Mouse (Mus musculus): ENCODE measurements around the gene Pde11a. TPM values are rescaled to one million over a fixed set of nuclear protein-coding genes. Genes with fewer than 3 reads are reported as not detected.

Pde11a gene
- polyA plus RNA-seq, 1 experiment from 2014 or later, result 0.89 TPM

DNA sequence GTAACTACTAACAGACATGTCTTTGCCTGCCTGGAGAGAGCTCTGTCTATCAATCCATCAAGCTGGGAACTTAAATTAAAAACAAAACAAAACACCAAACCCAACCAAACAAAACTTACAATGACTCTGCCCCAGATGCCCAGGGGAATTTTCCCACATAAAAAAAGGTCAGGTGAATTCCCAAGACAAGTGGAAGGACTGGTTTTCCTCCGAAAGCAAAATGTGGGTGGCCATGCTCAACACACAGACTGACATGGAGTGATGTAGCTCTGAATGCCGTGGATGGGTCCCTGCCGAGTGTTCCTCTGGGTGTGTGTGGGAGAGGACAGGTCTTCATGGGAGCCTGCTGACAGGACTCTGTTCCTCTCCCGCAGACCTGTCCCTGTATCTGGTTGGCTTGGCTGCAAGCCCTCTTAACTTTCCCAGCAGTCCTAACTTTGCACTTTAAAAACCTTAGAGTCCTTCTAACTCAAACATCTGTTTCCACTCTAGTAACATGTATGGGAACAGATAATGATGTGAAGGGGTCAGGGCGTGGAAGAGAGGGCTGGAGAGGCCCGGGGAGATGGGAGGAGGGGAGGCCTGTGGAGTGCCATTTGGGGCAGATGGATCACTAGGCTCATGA is 346.9 kb downstream of the Pde11a start:
- Histone ChIP-seq H3K4me2 (ENCODE audit: low read length) (no peak overlapping the region), H3K9me3 (replicated peaks; ENCODE audit: low read length) (no peaks in the 10 kb centered on the region), H3K9ac (ENCODE audit: low read depth, low read length) (no peak overlapping the region), H3K36me3 (ENCODE audit: insufficient read depth, low read length) (no peaks in the 10 kb centered on the region), H3K27ac (no peak overlapping the region), H3K4me1 (replicated peaks; ENCODE audit: insufficient read depth, low read length) (no peaks in the 10 kb centered on the region; the same call in 1 of the 2 replicates), H3K4me3 (replicated peaks; ENCODE audit: low read depth, low read length) (no peak overlapping the region), H3K27me3 (ENCODE audit: insufficient read depth, low read length) (no peaks in the 10 kb centered on the region)
- DNase-seq (ENCODE audit: low spot score), result no peak
- WGBS, result 36% methylated on average over 6 of the region's 6 CpGs
- ATAC-seq (replicated peaks; ENCODE audit: low FRiP score, low read depth), result no peak
- TF ChIP-seq CTCF (IDR thresholded peaks at IDR 0.05; ENCODE audit: low read depth), result no peak

DNA sequence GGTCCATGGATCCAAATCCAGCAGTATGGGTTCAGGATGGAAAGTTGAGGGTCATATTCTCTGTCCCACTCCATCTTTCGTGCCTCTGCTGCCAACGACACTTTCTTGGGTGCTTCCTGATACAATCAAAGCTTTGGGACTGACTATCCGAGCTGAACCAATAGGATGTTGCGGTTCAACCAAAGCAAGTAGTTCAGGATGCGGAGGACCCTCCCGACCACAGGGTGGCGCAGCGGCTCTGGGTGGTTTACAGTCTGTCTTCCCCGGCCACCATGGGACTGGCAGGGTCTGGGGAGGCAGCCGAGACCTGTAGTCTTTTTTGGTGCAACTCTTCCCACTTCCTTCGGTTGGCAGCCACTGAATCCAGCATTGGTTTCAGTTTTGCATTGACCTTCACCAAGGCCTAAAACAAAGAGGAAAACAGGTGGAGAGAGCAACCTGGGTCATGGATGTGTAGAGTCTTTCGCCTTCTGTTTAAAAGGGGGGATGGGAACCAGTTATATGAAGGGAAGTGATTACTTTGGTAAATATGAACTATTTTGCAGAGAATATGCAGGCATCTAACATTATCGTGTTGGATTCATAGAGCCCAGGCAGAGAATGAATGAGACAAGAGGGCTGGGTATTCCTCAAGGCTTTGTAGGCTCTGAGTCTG is 347.6 kb downstream of the Pde11a start:
- Histone ChIP-seq H3K4me2 (ENCODE audit: low read length) (no peak overlapping the region), H3K4me3 (replicated peaks; ENCODE audit: low read depth, low read length) (no peak overlapping the region), H3K36me3 (ENCODE audit: insufficient read depth, low read length) (no peaks in the 10 kb centered on the region), H3K27me3 (ENCODE audit: insufficient read depth, low read length) (no peaks in the 10 kb centered on the region), H3K9ac (ENCODE audit: low read depth, low read length) (no peak overlapping the region), H3K9me3 (replicated peaks; ENCODE audit: low read length) (no peaks in the 10 kb centered on the region), H3K4me1 (replicated peaks; ENCODE audit: insufficient read depth, low read length) (no peaks in the 10 kb centered on the region; the same call in 1 of the 2 replicates), H3K27ac (no peak overlapping the region)
- DNase-seq (ENCODE audit: low spot score) (peak; percentile 75), ATAC-seq (replicated peaks; ENCODE audit: low FRiP score, low read depth) (peak; percentile 43; the same call in 1 of the 2 replicates)
- TF ChIP-seq CTCF (IDR thresholded peaks at IDR 0.05; ENCODE audit: low read depth), result peak; percentile 79
- 62% methylated on average over 13 of the region's 13 CpGs for WGBS

DNA sequence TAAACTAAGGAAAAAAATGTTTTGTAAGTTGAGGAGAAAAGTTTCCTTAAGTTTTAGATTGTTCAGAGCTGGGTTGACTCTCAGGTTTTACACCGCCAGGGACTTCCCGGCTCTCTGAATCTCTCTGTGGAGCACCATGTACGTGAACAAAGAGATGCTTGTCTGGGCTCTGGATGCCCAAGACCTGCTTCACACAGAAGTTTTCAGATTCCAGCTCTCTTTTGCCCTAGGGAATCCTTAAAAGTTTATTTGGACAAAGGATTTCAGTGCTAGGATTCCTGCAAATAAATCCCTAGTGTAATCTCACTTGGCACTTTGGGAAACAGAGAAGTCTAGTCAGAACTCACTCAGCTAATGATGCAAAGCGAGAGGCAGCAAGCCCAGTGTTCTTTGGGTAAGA is 348.9 kb downstream of the Pde11a start:
- no peak for DNase-seq (ENCODE audit: low spot score)

DNA sequence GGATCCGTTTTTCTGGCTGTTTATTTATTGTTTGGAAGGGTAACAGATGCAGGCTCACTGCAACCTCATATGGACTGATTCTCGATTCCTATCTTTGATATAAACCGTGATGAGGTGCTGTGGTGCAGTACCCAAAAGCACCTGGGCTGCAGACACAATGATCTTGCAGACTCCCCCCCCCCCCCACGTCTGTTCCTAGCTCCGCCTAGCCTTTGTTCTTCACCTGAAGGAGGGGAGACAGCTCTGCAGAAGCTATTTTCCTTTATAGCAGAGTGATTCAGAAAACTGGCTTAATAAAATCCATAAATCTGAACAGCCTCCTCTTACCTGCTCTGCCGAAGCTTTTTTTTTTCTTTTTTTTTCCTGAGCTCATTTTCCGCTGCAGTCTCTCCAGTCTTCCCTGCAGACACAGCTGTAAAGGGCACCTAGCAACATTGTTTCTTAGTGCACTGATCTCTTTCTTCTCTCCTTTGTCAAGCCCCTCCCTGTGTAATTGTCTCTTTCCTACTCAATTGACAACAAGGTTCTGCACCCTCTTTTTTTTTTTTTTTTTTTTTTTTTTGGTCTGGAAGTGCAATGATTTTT is 349.7 kb downstream of the Pde11a start:
- Histone ChIP-seq H3K4me2 (ENCODE audit: low read length) (peak overlapping the region; percentile 31; the same call in 1 of the 2 replicates), H3K4me3 (replicated peaks; ENCODE audit: low read depth, low read length) (no peak overlapping the region), H3K9me3 (replicated peaks; ENCODE audit: low read length) (no peaks in the 10 kb centered on the region), H3K27ac (no peak overlapping the region), H3K4me1 (replicated peaks; ENCODE audit: insufficient read depth, low read length) (no peaks in the 10 kb centered on the region; the same call in 1 of the 2 replicates), H3K36me3 (ENCODE audit: insufficient read depth, low read length) (no peaks in the 10 kb centered on the region), H3K9ac (ENCODE audit: low read depth, low read length) (no peak overlapping the region), H3K27me3 (ENCODE audit: insufficient read depth, low read length) (no peaks in the 10 kb centered on the region)
- no peak for TF ChIP-seq CTCF (IDR thresholded peaks at IDR 0.05; ENCODE audit: low read depth)
- DNase-seq (ENCODE audit: low spot score) (no peak), ATAC-seq (replicated peaks; ENCODE audit: low FRiP score, low read depth) (no peak)
- 23% methylated on average over 7 of the region's 7 CpGs for WGBS

More for the DNA sequence above, 348.9 kb downstream of the Pde11a start:
- no peak for ATAC-seq (replicated peaks; ENCODE audit: low FRiP score, low read depth)
- Histone ChIP-seq H3K27ac (no peak overlapping the region), H3K9ac (ENCODE audit: low read depth, low read length) (no peak overlapping the region), H3K36me3 (ENCODE audit: insufficient read depth, low read length) (no peaks in the 10 kb centered on the region), H3K4me1 (replicated peaks; ENCODE audit: insufficient read depth, low read length) (no peaks in the 10 kb centered on the region; the same call in 1 of the 2 replicates), H3K4me2 (ENCODE audit: low read length) (no peak overlapping the region), H3K27me3 (ENCODE audit: insufficient read depth, low read length) (no peaks in the 10 kb centered on the region), H3K4me3 (replicated peaks; ENCODE audit: low read depth, low read length) (no peak overlapping the region), H3K9me3 (replicated peaks; ENCODE audit: low read length) (no peaks in the 10 kb centered on the region)
- WGBS, result 74% methylated on average over 4 of the region's 4 CpGs
- no peak for TF ChIP-seq CTCF (IDR thresholded peaks at IDR 0.05; ENCODE audit: low read depth)

DNA sequence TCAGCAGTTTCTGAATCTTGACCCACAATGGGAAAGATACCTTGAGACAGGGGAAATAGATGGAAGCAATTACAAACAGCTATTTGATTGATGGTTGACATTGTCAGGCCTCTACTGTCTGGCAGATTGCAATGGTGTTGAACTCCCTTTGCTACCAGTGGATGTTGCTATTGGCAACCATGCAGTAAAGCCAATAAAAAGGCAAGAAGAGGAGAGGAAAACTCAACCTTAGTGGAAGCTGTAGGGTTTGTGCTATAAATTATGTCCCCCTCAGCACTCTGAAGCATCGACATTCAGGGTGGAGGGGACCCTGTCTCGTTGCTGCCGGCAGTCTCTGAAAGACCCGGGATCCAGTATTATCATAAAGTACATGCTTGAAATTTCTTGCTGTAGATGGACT is 350.2 kb downstream of the Pde11a start:
- H3K4me1 ChIP-seq (replicated peaks; ENCODE audit: insufficient read depth, low read length), result no peaks in the 10 kb centered on the region; the same call in 1 of the 2 replicates
- 20% methylated on average over 4 of the region's 4 CpGs for WGBS
- H3K9ac ChIP-seq (ENCODE audit: low read depth, low read length), result no peak overlapping the region
- TF ChIP-seq CTCF (IDR thresholded peaks at IDR 0.05; ENCODE audit: low read depth), result no peak
- H3K4me3 ChIP-seq (replicated peaks; ENCODE audit: low read depth, low read length), result no peak overlapping the region
- 0 out of 2 replicates have a peak overlapping the region, but pooled peaks have one; percentile 31 for H3K4me2 ChIP-seq (ENCODE audit: low read length)
- H3K27ac ChIP-seq, result no peak overlapping the region
- no peaks in the 10 kb centered on the region for H3K9me3 ChIP-seq (replicated peaks; ENCODE audit: low read length)
- DNase-seq (ENCODE audit: low spot score), result no peak
- H3K36me3 ChIP-seq (ENCODE audit: insufficient read depth, low read length), result no peaks in the 10 kb centered on the region
- no peak for ATAC-seq (replicated peaks; ENCODE audit: low FRiP score, low read depth)
- no peaks in the 10 kb centered on the region for H3K27me3 ChIP-seq (ENCODE audit: insufficient read depth, low read length)

DNA sequence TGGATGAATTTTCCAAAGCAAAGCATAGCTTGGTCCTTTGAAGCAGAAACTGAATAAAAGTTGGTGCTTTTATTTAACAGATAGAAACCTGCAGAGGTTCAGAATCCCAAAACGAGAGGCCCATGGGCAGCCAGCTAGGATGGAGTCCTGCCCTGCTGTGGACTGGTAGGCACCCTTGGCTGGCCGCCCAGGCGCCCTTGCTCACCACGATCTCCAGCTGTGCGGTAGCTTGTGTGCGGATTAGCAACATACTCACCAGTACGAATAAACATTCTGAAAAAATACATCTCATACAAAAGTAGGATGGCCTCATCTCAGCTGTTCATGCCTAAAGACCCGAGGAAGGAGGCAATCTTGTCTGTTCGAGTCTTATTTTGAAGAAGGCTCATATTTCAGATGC is 350.8 kb downstream of the Pde11a start:
- Histone ChIP-seq H3K27ac (no peak overlapping the region), H3K36me3 (ENCODE audit: insufficient read depth, low read length) (no peaks in the 10 kb centered on the region), H3K9ac (ENCODE audit: low read depth, low read length) (no peak overlapping the region), H3K27me3 (ENCODE audit: insufficient read depth, low read length) (no peaks in the 10 kb centered on the region), H3K4me3 (replicated peaks; ENCODE audit: low read depth, low read length) (no peak overlapping the region), H3K4me2 (ENCODE audit: low read length) (no peak overlapping the region), H3K4me1 (replicated peaks; ENCODE audit: insufficient read depth, low read length) (no peaks in the 10 kb centered on the region; the same call in 1 of the 2 replicates), H3K9me3 (replicated peaks; ENCODE audit: low read length) (no peaks in the 10 kb centered on the region)
- DNase-seq (ENCODE audit: low spot score) (no peak), ATAC-seq (replicated peaks; ENCODE audit: low FRiP score, low read depth) (no peak)
- WGBS, result 60% methylated on average over 9 of the region's 9 CpGs
- no peak for TF ChIP-seq CTCF (IDR thresholded peaks at IDR 0.05; ENCODE audit: low read depth)
